Mouse (Mus musculus) lung, postnatal 0 days (tissue): Measurements from ENCODE around the gene Tmem176b. TPM values are rescaled to one million over a fixed set of nuclear protein-coding genes. Genes with fewer than 3 reads are reported as not detected.
A peak's percentile ranks its signal among the peaks of the same experiment; 100 is the strongest.

Experiments
- ATAC-seq: fragments of 200-750 bp; cut with Nextera tagmentation; 2 replicates; pipeline ENCODE4 v1.8.0; 2017; ENCODE audit warnings: moderate library complexity
- DNase-seq: peaks from one replicate; pipeline ENCODE4 v3.0.0-alpha.2; 2016; ENCODE audit warnings: low spot score
- H3K27ac ChIP-seq: fragments of 300-500 bp; sonication (generic); 2 replicates; pipeline ENCODE4 v1.5.1; 2014; ENCODE audit warnings: antibody characterized with exemption, mild to moderate bottlenecking, low read length, mixed read lengths
- H3K27me3 ChIP-seq: fragments of 300-500 bp; sonication (generic); replicated peaks from 2 replicates; pipeline ENCODE4 v1.6.1; 2014; ENCODE audit warnings: low read length, mixed read lengths; ENCODE audit not compliant: insufficient read depth
- H3K36me3 ChIP-seq: fragments of 300-500 bp; sonication (generic); 2 replicates; pipeline ENCODE4 v1.6.1; 2014; ENCODE audit warnings: low read length, mixed read lengths; ENCODE audit not compliant: insufficient read depth
- H3K4me1 ChIP-seq: fragments of 300-500 bp; sonication (generic); 2 replicates; pipeline ENCODE4 v1.6.1; 2014; ENCODE audit warnings: antibody characterized with exemption, low read depth, low read length, mixed read lengths; ENCODE audit not compliant: insufficient read depth
- H3K4me2 ChIP-seq: fragments of 300-500 bp; sonication (generic); replicated peaks from 2 replicates; pipeline ENCODE4 v1.6.1; 2014; ENCODE audit warnings: low read depth, mild to moderate bottlenecking, low read length, moderate library complexity, mixed read lengths
- H3K4me3 ChIP-seq: fragments of 300-500 bp; sonication (generic); 2 replicates; pipeline ENCODE4 v1.5.1; 2014; ENCODE audit warnings: low read depth, low read length
- H3K9ac ChIP-seq: fragments of 300-500 bp; sonication (generic); replicated peaks from 2 replicates; pipeline ENCODE4 v1.6.1; 2014; ENCODE audit warnings: low read depth, mild to moderate bottlenecking
- H3K9me3 ChIP-seq: fragments of 300-500 bp; sonication (generic); 2 replicates; pipeline ENCODE4 v1.6.1; 2016; ENCODE audit warnings: low read length, mixed read lengths
- CTCF ChIP-seq: IDR thresholded peaks from 2 replicates; pipeline ENCODE4 v1.5.1; 2016; ENCODE audit warnings: antibody characterized with exemption, mild to moderate bottlenecking
- EP300 ChIP-seq: IDR thresholded peaks from 2 replicates; pipeline ENCODE4 v1.6.1; 2016; ENCODE audit warnings: antibody characterized with exemption, mild to moderate bottlenecking, control low read depth
- WGBS: fragments of 180-500 bp; shearing (Covaris S2); extraction: QIAGEN DNeasy Blood & Tissue Kit; methylation state at CpG from one replicate; pipeline ENCODE4 v1.1.7; 2014; 5-methylcytosine and 5-hydroxymethylcytosine counted together
- polyA plus RNA-seq: library from polyadenylated mRNA; unstranded; fragments of >200 nt; fragmentation: Nextera tagmentation; extraction: Ambion mirVana; gene quantifications from 2 replicates; pipeline ENCODE4 v1.2.1, GENCODE M21; 2015

Gene Tmem176b
- polyA plus RNA-seq, 1 experiment from 2014 or later, result 806 TPM

GRCm38 (mm10) chr6:48837516-48837915 is 3.8 kb downstream of the Tmem176b start:
- TF ChIP-seq EP300 (no peak), CTCF (no peak)
- DNase-seq (no peak), ATAC-seq (no peak)
- 86% methylated on average over 7 of the region's 7 CpGs for WGBS
- H3K27me3 ChIP-seq, result no peaks in the 10 kb centered on the region
- no peak overlapping the region for H3K27ac ChIP-seq
- H3K36me3 ChIP-seq, result peaks cover 34% of the 10 kb centered on the region
- H3K9ac ChIP-seq, result no peak overlapping the region
- no peak overlapping the region for H3K4me3 ChIP-seq
- peaks cover 12% of the 10 kb centered on the region; the same call in 1 of the 2 replicates for H3K4me1 ChIP-seq
- H3K4me2 ChIP-seq, result no peak overlapping the region
- no peaks in the 10 kb centered on the region for H3K9me3 ChIP-seq

DNA sequence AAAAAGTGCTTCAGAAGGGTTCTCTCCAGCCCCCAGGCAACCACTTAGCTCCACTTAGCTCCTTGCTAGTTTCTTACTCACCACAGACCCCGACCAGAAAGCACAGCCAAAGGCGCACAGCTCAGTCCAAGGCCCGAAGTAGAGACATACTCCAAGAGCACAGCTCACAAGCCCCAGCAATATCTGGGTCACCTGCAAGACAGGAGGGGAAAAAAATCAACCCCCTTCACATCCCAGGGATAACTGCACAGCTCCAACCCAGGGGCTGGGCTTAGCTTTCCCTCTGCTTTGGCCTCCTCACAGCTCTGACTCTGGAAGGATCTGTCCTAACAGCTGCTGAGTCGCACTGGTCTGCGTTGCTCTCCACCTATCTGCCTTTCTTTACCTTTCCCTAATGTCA is 5.2 kb downstream of the Tmem176b start:
- H3K36me3 ChIP-seq, result peaks cover 34% of the 10 kb centered on the region
- H3K27me3 ChIP-seq, result no peaks in the 10 kb centered on the region
- peaks cover 3% of the 10 kb centered on the region; the same call in 1 of the 2 replicates for H3K4me1 ChIP-seq
- H3K27ac ChIP-seq, result no peak overlapping the region
- WGBS, result 85% methylated on average over 5 of the region's 5 CpGs
- DNase-seq (no peak), ATAC-seq (no peak)
- no peak overlapping the region for H3K9ac ChIP-seq
- H3K4me3 ChIP-seq, result no peak overlapping the region
- H3K9me3 ChIP-seq, result no peaks in the 10 kb centered on the region
- TF ChIP-seq EP300, result no peak
- TF ChIP-seq CTCF, result no peak
- no peak overlapping the region for H3K4me2 ChIP-seq

DNA sequence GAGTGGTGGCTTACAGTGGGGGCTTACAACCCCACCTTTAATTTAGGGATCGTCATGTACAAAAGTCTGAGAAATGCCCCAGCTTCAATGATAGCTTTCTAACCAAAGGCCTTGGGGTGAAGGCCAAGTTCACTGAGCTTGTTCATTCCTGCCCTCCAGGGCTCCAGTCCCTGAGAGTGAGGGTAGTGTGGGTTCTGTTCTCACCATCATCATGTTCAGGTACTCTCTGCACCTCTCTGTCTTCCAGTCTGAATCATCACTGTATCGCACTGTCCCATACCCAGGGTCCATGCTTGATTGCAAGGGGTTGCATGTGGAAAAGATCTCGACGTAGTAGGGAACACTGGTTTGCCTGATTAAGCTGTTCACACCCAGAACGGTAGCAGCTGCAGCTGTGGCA is 6.1 kb downstream of the Tmem176b start:
- Histone ChIP-seq H3K36me3 (peaks cover 34% of the 10 kb centered on the region), H3K4me1 (peaks cover 12% of the 10 kb centered on the region; the same call in 1 of the 2 replicates), H3K27ac (no peak overlapping the region), H3K4me2 (no peak overlapping the region), H3K9ac (no peak overlapping the region), H3K4me3 (no peak overlapping the region), H3K9me3 (no peaks in the 10 kb centered on the region), H3K27me3 (no peaks in the 10 kb centered on the region)
- WGBS, result 85% methylated on average over 5 of the region's 5 CpGs
- ATAC-seq, result no peak
- TF ChIP-seq CTCF (no peak), EP300 (no peak)
- DNase-seq, result no peak

DNA sequence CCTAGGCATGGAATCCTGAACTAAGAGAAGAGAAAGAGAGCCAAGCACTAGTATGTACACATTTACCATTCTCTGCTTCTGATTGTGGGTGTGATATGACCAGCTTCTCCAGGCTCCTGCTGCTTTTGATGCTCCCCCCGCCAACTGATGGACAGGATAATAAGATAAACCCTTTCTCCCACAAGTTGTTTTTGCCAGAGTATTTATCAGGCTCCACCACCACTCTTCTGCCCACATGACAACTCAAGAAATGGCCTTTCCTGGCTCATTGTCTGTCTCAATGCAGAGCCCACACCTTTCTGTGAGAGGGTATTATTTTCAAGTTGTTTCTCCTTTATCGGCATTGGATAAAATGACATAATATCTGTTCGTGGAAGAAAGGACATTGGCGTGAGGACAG is 7.8 kb downstream of the Tmem176b start:
- ATAC-seq, result no peak
- Histone ChIP-seq H3K9me3 (no peaks in the 10 kb centered on the region), H3K9ac (no peak overlapping the region), H3K4me1 (peaks cover 19% of the 10 kb centered on the region; the same call in 1 of the 2 replicates), H3K27me3 (no peaks in the 10 kb centered on the region), H3K27ac (no peak overlapping the region), H3K4me3 (no peak overlapping the region), H3K4me2 (no peak overlapping the region), H3K36me3 (peaks cover 34% of the 10 kb centered on the region)
- TF ChIP-seq EP300, result no peak
- no peak for TF ChIP-seq CTCF
- 99% methylated on average over 4 of the region's 4 CpGs for WGBS
- DNase-seq, result no peak

DNA sequence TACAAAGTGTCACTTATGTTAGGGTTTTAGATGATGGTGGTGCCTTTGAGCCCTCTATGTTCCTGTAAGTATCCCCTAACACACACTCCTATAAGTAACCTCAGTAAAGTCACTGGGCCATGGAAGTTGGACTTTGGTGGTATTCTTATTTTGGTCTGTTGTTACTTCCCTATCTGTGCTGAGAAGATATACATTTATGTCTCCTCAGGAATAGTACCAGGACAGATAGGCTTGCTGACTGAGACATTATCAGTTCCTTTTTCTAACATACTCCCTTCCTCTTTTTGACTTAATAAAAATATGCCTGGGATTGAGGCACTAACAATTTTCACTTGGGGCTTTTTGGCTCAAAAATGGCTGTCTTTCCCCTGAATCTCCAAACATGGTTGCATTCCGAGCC is 8.9 kb downstream of the Tmem176b start:
- TF ChIP-seq EP300, result no peak
- no peak for TF ChIP-seq CTCF
- WGBS, result 91% methylated on average over 1 of the region's 1 CpGs
- Histone ChIP-seq H3K9me3 (no peaks in the 10 kb centered on the region), H3K4me2 (no peak overlapping the region), H3K27ac (no peak overlapping the region), H3K4me3 (no peak overlapping the region), H3K9ac (no peak overlapping the region), H3K27me3 (no peaks in the 10 kb centered on the region), H3K4me1 (peaks cover 19% of the 10 kb centered on the region; the same call in 1 of the 2 replicates), H3K36me3 (peaks cover 34% of the 10 kb centered on the region)
- DNase-seq (no peak), ATAC-seq (no peak)

DNA sequence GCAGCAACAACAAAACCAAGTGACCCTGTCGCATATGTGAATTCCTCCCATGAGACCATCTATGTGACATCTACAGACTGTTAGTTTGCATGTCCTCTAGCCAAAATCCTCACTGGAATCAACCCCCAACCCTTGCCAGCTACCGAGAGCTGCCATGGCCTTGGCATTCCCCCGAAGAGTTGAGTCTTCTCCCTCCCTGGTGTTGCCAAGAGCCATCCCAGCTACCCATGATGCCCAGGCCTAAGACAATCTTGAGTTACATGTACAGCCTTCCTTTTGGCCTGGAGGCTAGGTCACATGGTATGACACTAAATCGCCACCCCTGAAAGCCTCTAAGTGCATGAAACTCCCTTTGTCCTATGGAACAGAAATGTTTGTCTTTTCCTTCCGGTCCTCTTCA is 10.2 kb downstream of the Tmem176b start:
- ATAC-seq (no peak), DNase-seq (no peak)
- 77% methylated on average over 5 of the region's 5 CpGs for WGBS
- no peak overlapping the region for H3K9ac ChIP-seq
- no peaks in the 10 kb centered on the region for H3K9me3 ChIP-seq
- no peaks in the 10 kb centered on the region for H3K27me3 ChIP-seq
- peaks cover 28% of the 10 kb centered on the region for H3K36me3 ChIP-seq
- peaks cover 17% of the 10 kb centered on the region; the same call in 1 of the 2 replicates for H3K4me1 ChIP-seq
- H3K4me2 ChIP-seq, result no peak overlapping the region
- H3K4me3 ChIP-seq, result no peak overlapping the region
- no peak for TF ChIP-seq EP300
- TF ChIP-seq CTCF, result no peak
- peak overlapping the region; percentile 64 for H3K27ac ChIP-seq

- Histone ChIP-seq H3K36me3 (peaks cover 22% of the 10 kb centered on the region), H3K9me3 (no peaks in the 10 kb centered on the region), H3K27ac (peak overlapping the region; percentile 64), H3K9ac (no peak overlapping the region), H3K4me1 (peaks cover 17% of the 10 kb centered on the region; the same call in 1 of the 2 replicates), H3K27me3 (no peaks in the 10 kb centered on the region), H3K4me2 (no peak overlapping the region), H3K4me3 (no peak overlapping the region)
- DNase-seq (peak; percentile 50), ATAC-seq (peak; percentile 44)
- 7% methylated on average over 1 of the region's 1 CpGs for WGBS
- peak; percentile 27; the same call in 1 of the 2 replicates for TF ChIP-seq EP300
- TF ChIP-seq CTCF, result no peak
Observed at GRCm38 (mm10) chr6:48830241-48830640, 11.1 kb downstream of the Tmem176b start.
